Mouse (Mus musculus) urinary bladder, postnatal 25 days (tissue): ENCODE measurements at regions not wholly inside any gene's neighbourhood (a gene's known extent, or its start where the extent isn't known, plus 50 kb on each side); places are given as distances from the start of the nearest gene placed in this dataset.

Experiments used
- DNase-seq: peaks from one replicate; pipeline ENCODE4 v3.0.0; 2022; ENCODE audit warnings: low spot score

DNA sequence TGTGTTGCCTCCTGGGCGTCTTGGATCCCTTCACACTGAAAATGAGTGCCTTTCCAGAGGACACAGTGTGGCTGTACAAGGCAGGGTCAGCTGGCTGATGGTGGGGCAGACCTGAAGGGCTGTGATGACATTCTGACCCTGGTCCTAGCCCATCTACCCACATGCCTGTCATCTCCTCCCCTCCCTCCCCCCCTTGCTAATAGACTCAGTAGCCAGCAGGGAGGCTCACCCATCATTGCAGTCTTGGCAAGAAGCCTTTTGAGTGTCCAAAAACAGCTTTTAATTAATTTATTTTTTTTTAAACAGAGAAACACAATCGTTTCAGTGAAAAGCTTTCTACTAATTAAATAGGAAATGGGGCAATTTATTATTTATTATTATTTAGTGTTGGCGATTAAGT lies 67.0 kb upstream of the Ssx2ip start:
- no peak for DNase-seq

DNA sequence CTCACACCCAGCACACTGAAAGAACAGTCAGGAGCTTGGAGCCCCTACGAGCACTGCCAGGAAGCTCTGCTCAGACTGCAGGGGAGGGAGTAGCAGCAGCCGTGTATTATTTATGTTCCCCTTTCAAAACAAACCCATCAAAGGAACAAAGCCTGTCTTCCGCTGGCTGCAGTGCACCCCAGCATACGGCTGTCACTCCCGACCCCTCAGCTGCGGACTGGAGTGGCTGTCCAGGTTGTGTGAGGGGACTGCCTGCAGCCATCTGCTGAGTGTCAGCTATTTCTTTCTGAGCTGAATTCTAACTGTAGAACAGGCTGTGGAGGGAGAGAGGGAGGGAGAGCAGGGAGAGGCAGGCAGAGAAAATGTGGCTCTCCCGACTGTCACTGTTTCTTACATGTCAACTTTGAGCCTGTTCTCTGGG lies 66.6 kb upstream of the Ssx2ip start:
- no peak for DNase-seq

DNA sequence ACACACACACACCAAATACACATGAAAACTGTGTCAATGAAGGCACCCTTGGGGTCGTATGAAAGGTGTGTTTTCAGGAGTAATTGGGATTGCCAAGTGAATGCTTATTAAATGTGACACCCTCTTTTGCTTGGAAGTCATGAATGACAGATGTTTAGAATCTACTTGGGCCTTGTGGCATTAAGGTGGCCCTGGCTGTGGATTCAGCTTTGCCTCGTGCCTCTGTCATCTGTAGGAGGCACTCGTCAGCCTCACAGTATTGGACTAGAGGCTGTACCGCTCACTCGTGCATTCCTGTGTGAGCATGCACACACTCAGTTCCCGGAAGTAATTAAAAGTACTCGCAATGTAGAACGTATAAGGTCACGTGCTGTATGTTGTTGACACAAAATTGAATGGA lies 66.0 kb upstream of the Ssx2ip start:
- DNase-seq, result no peak

DNA sequence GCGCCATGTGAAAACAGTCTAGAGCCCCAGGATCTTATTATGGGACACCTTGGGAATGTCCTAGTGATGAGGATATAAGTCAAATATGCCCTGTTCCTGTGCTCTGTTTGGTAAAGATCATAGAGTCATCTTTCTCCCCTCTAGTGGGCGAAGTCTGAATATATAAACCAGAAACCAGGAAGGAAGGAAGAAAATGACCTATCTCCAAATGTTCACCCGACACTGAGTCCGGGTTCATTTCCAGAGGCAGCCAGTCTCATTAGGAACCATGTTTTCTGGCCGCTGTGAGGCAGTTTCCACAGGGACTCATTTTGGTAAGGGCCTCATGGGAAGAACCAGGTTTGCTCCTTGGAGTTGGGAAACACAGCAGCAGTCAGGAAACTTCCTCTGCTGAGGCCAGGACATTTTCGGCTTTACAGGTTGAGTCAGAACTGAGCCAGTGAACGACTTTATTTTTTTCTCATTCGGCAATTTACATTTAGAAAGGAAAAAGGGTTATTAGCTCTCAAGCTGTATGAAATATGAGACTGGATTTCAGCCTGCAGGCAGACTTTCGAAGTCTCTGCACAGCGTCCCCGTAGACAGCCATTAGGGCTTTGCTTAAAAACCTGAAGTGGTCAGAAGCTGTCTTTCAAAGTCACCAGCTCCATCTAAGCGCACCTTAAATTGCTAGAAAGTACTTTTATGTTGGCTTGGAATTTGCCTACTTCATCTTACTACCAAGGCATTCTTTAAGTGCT lies 64.0 kb upstream of the Ssx2ip start:
- DNase-seq, result no peak

DNA sequence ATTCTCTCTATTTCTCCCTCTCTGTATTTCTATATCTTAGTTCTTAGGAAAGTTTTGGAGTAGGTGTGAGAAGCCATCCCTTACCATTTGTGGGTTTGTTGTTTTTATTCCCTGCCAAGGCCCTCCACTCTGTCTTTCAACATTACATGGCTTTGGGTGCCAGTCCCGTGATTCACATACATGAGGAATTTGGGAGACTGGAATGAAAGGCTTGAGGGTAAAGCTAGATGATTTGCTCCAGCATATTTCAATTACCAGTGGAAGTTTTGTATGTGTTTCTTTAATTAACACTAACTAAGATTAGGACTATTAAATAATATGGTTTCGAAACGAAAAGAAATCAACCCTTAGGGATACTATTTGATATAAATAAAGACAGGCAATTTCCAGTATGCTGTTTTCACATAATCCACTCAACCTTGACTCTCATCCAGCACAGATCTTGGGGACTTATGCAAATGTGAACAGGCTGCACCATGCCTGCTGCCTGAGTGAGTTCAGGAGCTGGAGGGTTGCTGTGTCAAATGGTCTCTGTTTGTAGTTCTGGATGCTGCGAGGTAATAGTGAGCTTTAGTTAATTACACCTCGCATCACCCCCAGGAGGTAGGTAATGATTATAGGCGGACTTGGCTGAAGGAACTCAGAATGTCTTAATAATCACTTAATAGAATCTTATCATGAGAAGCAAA lies 62.6 kb upstream of the Ssx2ip start:
- DNase-seq, result no peak

DNA sequence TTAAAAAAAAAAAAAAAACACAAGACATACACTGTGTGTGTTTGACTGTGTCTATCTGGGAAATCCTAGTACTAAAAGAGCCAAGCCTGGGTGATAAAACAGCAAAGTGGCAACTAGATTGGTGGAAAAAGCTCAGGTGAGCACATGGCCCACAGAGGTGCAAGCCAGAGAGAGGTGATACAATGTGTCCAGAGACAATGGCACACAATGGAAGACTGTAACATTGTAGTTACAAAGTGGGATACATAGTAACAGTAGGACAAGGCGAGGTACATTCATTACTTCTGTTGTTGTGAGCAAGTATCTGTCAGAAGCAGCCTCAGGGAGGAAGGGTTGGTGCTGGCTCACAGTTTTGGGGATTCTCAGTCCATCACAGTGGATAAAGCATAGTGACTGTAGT lies 61.7 kb upstream of the Ssx2ip start:
- no peak for DNase-seq

DNA sequence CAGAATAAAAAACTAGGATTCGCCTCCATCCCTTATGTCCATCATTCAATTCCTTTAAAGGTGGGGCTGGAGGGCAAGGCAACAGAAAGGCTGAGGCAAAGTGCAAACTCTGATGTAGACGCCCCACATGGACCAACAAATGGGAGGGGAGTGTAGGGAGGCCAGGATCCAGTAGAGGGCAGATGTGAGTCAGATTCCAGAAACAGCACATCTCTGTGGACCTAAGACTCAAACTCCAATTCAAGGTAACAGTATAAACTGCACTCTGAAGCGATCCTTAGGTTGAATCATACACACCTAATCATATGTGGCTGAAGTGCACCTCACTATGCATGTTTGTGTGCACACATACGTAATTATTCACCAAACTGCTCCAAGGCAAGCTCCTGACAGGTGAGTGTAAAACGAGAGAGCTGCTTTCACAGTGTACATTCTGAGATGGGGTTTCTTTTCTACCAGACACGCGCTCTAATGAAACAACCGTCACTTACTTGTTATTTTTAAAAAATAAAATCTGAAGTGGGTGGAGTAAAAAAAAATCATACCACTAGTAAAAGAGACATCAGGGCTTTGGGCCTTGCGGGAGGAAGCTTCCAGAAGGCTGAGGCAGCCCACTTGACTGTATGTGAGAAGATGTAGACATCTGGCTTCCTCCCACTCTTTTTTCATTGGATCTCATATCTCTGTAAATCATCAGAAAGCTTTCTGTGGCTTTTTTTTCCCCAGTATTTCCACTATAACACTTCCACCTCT lies 60.6 kb upstream of the Ssx2ip start:
- DNase-seq, result peak; percentile 55

DNA sequence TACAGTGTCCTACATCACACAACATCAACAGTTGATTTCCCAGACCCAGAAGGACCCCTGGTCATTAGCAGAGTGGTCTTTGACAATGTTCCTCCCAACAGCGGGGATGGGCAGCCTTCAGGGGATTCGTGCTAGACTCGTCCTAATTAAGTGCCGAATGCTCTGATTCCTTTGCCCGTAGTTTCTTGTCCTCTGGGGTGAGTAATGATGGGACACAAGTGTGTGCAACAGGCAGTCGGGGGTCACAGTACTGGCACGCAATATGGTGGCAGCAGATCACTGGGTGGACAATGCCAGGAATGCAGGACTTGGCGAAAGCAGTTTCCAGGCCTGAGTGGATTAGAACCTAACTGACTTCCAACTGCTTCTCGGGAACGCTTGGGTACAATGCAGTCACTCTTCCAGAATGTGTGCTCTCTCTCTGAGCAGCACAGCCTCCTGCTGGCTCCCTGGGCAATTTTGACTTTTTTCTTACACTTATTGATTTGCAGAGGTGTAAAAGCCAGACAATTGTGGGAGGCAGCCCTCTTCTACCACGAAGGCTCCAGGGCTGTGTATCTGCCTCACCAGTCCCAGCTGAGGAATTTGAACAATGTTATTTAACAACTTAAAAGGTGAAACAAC lies 59.9 kb upstream of the Ssx2ip start:
- no peak for DNase-seq

DNA sequence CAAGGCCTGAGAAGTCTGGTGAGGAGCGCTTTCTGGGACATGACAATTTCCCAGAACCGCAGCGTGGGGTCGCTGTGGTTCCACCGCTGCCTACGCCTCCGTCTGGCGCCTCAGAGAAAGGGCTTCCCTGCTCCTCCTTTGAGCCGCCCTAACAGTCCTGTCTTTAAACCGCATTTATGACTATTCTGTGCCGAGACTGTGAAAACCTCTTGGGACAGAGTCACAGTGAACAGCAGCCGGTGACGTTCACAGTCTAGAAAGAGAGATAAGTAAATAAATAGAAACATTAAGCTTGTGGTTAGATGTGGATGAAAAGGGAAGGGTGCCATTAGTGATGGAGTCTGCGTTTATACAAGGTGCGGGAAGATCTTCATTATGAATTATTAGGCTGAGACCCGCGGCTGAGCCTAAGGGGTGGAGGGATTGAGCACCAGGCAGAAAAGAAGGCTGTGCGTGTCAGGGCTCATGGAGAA lies 59.1 kb upstream of the Ssx2ip start:
- DNase-seq, result peak; percentile 61

DNA sequence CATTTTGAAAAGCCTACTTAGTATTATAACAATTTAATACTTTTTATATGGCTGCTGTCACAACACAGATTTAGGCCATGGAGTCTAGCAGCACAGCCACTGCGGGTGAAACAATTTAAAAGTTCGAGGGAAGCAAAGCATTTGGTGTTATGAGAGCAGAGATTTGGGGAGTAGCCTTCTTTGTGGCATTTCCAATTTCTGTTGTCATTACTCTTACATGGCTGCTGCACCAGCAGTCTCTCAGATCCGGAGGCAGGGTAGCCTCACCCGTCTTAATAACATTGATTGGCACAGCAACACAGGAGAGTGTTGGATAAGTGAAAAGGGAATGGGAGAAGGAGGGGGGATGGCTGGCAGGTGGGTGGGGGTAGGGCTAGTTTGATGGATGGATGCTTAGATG lies 58.5 kb upstream of the Ssx2ip start:
- DNase-seq, result no peak

DNA sequence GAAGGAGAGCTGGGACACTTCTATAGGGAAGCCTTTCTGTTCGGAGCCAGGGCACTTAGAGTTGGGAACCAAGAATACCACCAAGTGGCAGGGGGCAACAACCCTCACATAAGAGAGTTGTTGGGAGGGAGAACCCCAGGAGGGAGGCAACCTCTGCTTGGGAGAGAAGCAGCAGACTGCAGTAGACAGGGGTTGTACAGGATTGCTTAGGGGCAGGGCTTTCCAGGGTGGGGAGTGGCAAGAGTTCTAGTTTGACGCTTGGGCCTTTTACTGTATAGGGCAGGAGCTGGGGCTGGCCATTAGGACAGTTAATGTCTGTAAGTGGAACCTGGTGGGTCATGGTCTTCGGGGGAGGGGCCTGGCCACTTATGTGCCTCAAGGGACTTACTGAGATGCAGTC lies 57.1 kb upstream of the Ssx2ip start:
- no peak for DNase-seq

DNA sequence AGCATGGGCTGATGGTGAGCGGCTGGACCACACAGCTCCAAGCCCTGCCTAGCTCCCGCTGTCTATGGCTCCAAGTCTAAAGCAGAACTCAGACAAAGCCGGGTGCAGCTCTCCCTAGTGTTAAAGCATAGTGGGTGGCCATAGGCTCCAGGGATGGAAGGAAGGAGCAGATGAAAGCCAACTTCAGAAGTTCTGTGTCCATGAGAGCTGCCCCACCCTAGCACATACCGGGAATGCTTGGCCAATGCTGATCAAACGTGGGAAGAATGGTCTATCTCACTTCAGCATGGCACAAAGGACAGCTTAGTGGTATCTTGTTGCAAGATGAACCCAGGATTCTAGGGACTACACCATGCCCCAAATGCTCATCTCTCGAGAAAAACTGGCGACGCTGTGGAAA lies 55.5 kb upstream of the Ssx2ip start:
- no peak for DNase-seq

DNA sequence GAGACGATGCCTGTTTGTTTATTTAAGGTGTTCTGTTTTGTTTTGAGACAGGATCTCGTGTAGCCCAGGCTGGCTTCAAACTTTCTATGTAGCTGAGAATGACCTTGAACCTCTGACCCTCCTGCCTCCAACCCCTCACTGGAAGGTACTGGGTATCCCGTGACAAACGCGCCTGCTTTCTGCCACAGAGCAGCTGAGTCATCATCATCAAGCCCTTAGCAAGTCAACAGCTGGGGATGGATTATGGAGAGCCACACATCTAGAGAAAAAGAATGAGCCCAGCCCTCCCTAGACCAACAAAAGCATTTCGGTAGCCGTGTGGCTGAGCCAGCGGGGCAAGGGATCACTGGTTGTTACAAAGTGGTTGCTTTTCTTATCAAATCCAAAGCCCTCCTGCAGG lies 55.0 kb upstream of the Ssx2ip start:
- DNase-seq, result no peak

DNA sequence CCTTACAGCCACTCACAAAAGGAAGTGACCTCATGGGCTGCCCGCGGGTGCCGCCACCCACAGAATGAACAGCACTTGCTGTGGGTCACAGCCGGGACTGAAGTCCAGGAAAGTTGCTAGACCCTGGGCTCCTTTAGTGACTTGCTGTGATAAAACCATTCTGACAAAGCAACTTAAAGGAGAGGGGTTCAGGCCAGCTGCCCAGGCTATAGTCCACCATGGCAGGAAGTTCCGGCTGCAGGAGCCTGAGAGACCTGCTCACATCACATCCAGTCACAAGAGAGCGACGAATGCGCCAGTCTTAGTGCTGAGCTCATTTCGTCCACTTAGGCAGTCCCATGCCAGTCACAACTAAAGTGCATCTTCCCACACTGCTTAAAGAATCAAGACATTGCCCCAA lies 54.3 kb upstream of the Ssx2ip start:
- DNase-seq, result no peak

DNA sequence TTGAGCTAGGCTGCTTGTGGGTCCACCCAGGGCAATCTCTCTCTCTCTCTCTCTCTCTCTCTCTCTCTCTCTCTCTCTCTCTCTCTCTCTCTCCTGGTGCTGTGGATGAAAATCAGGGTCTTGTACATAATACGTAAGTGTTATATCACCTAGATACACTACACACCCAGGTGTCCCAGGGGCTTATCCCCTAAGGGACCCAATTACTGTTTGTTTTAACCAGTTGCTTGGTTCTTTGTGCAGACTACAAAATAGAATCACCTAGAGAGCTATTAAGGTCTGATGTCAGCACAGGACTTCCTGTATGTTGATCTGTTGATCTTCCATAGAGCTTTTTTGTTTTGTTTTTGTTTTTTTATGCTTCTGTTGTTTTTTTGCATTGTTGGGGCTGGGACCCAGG lies 53.0 kb upstream of the Ssx2ip start:
- DNase-seq, result no peak

DNA sequence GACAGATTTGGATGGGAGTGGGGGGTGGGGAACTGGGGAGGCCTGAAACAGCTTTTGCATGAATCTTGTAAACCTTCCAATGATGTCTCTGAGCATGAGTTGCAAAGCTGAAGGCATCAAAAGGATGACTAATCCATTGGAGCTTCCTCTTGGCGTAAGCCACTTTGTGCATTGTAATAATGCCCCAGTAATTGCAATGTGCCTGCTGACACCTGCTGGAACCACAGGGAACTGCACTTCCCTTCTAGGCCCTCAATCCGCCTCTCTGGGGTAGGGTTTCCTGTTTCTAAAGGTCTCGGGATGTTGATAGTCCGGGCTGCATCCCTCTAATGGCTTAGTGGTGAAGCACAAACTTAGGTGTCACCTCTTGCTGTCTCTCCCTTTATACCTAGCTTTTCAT lies 52.3 kb upstream of the Ssx2ip start:
- DNase-seq, result no peak

DNA sequence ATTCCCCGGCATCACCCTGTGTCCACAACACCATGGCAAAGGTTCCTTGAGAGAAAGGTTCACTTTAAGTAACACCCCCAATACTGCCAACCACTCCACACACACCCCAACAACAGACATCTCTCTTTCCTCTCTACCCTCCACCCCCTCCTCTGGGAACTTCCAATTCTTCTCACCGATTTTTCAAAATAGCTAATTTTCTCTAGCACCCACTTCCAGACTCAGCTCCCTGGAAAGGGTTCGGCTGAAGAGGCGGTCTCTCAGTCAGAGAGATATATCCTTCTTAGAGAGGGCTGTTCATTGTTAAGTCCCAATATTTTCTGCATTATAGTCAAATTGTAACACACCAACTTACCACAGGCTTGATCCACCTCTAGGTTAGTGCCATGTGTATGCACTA lies 50.5 kb upstream of the Ssx2ip start:
- DNase-seq, result no peak
